Mouse (Mus musculus): ENCODE measurements around the gene Ddx18.

DNA sequence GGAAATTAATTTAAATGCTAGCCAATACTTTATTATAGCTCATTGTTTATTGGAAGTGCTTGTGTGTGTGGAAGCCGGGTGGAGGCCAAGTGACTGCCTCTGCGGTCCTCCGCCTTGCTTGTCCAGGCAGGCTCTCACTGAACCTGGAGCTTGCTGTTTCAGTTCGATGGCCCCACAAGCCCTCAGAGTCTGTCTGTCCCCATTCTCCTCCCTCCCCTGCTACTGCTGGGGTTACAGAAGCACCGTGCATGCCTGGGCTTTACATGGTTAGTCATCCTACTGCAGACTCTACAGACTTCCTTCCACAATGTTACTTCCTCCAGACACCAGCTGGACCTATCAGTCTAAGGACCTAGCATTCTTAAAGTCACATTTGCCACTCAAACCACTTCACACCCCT lies 9.9 kb downstream of the Ddx18 start:
- TF ChIP-seq ZKSCAN1 (IDR thresholded peaks at IDR 0.05; ENCODE audit: borderline replicate concordance, low read depth, low read length) (no peak), POLR2AphosphoS2 (IDR thresholded peaks at IDR 0.05; ENCODE audit: low read depth, low read length) (no peak), USF1 (IDR thresholded peaks at IDR 0.05; ENCODE audit: low read depth, low read length) (no peak), CTCF (conservative IDR thresholded peaks at IDR 0.05 in 1 of 2, IDR thresholded peaks at IDR 0.05 in 1 of 2; ENCODE audit: low read depth in 2 of 2, low read length in 2 of 2) (no peak), MAFK (IDR thresholded peaks at IDR 0.05; ENCODE audit: insufficient replicate concordance, low read length) (no peak), KAT2A (IDR thresholded peaks at IDR 0.05; ENCODE audit: insufficient replicate concordance, low read length) (no peak), MYC (IDR thresholded peaks at IDR 0.05; ENCODE audit: low read depth, low read length) (no peak), TCF12 (IDR thresholded peaks at IDR 0.05; ENCODE audit: low read depth, low read length) (no peak), MXI1 (IDR thresholded peaks at IDR 0.05; ENCODE audit: low read depth, low read length) (no peak), RAD21 (IDR thresholded peaks at IDR 0.05; ENCODE audit: low read depth, low read length) (no peak), NELFE (IDR thresholded peaks at IDR 0.05; ENCODE audit: low read depth, low read length) (no peak), POLR2A (IDR thresholded peaks at IDR 0.05; ENCODE audit: low read depth, low read length) (no peak)

Measured in CH12.LX (cell line).